Mouse (Mus musculus) heart, adult 2 months (tissue): Measurements from ENCODE around the gene Tnpo1.

Experiments used
- CTCF ChIP-seq: fragments of 200-600 bp; IDR thresholded peaks from 2 replicates; pipeline ENCODE4 v1.8.1; 2022; ENCODE audit warnings: antibody characterized with exemption, mild to moderate bottlenecking, moderate library complexity
- POLR2A ChIP-seq: fragments of 200-500 bp; IDR thresholded peaks from 2 replicates; pipeline ENCODE4 v1.6.1; 2011; ENCODE audit warnings: mild to moderate bottlenecking, low read depth, low read length, control low read depth; ENCODE audit not compliant: insufficient read depth

- TF ChIP-seq CTCF (no peak), POLR2A (no peak)
Measured at GRCm38 (mm10) chr13:98825574-98825973, 100.6 kb downstream of the Tnpo1 start.
